Mouse (Mus musculus): ENCODE measurements at regions not wholly inside any gene's neighbourhood (a gene's known extent, or its start where the extent isn't known, plus 50 kb on each side); places are given as distances from the start of the nearest gene placed in this dataset.

DNA sequence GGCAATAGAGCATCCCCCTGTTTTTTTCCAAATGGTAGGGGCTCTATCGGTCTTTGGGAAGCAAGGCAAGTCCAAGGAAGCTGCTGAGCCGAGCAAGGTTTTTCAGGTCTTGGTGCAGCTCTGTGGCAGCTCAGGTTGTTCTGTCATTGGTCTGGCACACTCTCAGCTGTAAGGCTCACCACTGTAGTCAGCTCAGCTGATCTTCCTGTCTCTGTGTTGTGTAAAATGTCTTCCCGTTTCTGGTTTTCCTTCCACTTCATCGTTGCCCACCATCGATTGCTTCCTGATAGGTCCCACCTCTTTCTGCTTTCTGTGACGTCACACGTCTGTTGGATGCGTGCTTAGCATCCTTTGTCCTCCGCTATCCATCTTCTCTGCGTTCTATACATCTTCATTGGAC lies 96.2 kb downstream of the D16Ertd472e start:
- no peak for TF ChIP-seq CTCF (IDR thresholded peaks at IDR 0.05)
- TF ChIP-seq POLR2A (IDR thresholded peaks at IDR 0.05; ENCODE audit: insufficient read depth, low read depth, low read length), result no peak

Data from heart, adult 2 months (tissue).